Mouse (Mus musculus): ENCODE results near the gene Efemp2. TPM values are rescaled to one million over a fixed set of nuclear protein-coding genes. Genes with fewer than 3 reads are reported as not detected.

The Efemp2 gene
- total and polyA plus RNA-seq, 2 experiments from 2014 or later = 26.4 to 35.0 TPM

GRCm38 (mm10) chr19:5429219-5429618 lies 44.5 kb upstream of the Efemp2 start:
- peaks cover 14% of the 10 kb centered on the region; the same call in 1 of the 2 replicates for H3K36me3 ChIP-seq (ENCODE audit: insufficient read depth)
- no peak overlapping the region for H3K4me2 ChIP-seq (ENCODE audit: low read depth)
- no peak overlapping the region for H3K9ac ChIP-seq
- no peaks in the 10 kb centered on the region for H3K9me3 ChIP-seq (ENCODE audit: low read length)
- 86% methylated on average over 4 of the region's 4 CpGs for WGBS
- no peak overlapping the region for H3K27ac ChIP-seq (ENCODE audit: low read depth, low read length)
- H3K4me1 ChIP-seq (ENCODE audit: insufficient read depth) = no peaks in the 10 kb centered on the region
- no peak overlapping the region for H3K4me3 ChIP-seq (ENCODE audit: low read depth, low read length)
- DNase-seq (no peak), ATAC-seq (no peak)
- no peak for TF ChIP-seq CTCF (IDR thresholded peaks at IDR 0.05; ENCODE audit: low read depth)
- H3K27me3 ChIP-seq (ENCODE audit: insufficient read depth, low read length) = no peaks in the 10 kb centered on the region

- no peak for ATAC-seq
- Histone ChIP-seq H3K27me3 (ENCODE audit: insufficient read depth, low read length) (no peaks in the 10 kb centered on the region), H3K4me3 (ENCODE audit: low read depth, low read length) (no peak overlapping the region), H3K4me1 (ENCODE audit: insufficient read depth) (no peaks in the 10 kb centered on the region), H3K9ac (no peak overlapping the region), H3K4me2 (ENCODE audit: low read depth) (no peak overlapping the region), H3K27ac (ENCODE audit: low read depth, low read length) (no peak overlapping the region), H3K9me3 (ENCODE audit: low read length) (no peaks in the 10 kb centered on the region), H3K36me3 (ENCODE audit: insufficient read depth) (peaks cover 14% of the 10 kb centered on the region; the same call in 1 of the 2 replicates)
- no peak for DNase-seq
- no peak for TF ChIP-seq CTCF (IDR thresholded peaks at IDR 0.05; ENCODE audit: low read depth)
- 64% methylated on average over 8 of the region's 8 CpGs for WGBS
Measured at GRCm38 (mm10) chr19:5429806-5430205, 43.9 kb upstream of the Efemp2 start.

GRCm38 (mm10) chr19:5430408-5430807 lies 43.3 kb upstream of the Efemp2 start:
- H3K9me3 ChIP-seq (ENCODE audit: low read length) = no peaks in the 10 kb centered on the region
- H3K4me2 ChIP-seq (ENCODE audit: low read depth) = no peak overlapping the region
- H3K9ac ChIP-seq = no peak overlapping the region
- peaks cover 14% of the 10 kb centered on the region; the same call in 1 of the 2 replicates for H3K36me3 ChIP-seq (ENCODE audit: insufficient read depth)
- H3K4me3 ChIP-seq (ENCODE audit: low read depth, low read length) = no peak overlapping the region
- no peak for TF ChIP-seq CTCF (IDR thresholded peaks at IDR 0.05; ENCODE audit: low read depth)
- WGBS = 25% methylated on average over 1 of the region's 1 CpGs
- DNase-seq (no peak), ATAC-seq (no peak)
- H3K27me3 ChIP-seq (ENCODE audit: insufficient read depth, low read length) = no peaks in the 10 kb centered on the region
- H3K4me1 ChIP-seq (ENCODE audit: insufficient read depth) = no peaks in the 10 kb centered on the region
- H3K27ac ChIP-seq (ENCODE audit: low read depth, low read length) = no peak overlapping the region

GRCm38 (mm10) chr19:5431911-5432464 lies 41.8 kb upstream of the Efemp2 start:
- no peaks in the 10 kb centered on the region for H3K27me3 ChIP-seq (ENCODE audit: insufficient read depth, low read length)
- H3K36me3 ChIP-seq (ENCODE audit: insufficient read depth) = peaks cover 4% of the 10 kb centered on the region; the same call in 1 of the 2 replicates
- TF ChIP-seq CTCF (IDR thresholded peaks at IDR 0.05; ENCODE audit: low read depth) = no peak
- 75% methylated on average over 4 of the region's 4 CpGs for WGBS
- no peak overlapping the region for H3K27ac ChIP-seq (ENCODE audit: low read depth, low read length)
- H3K4me3 ChIP-seq (ENCODE audit: low read depth, low read length) = no peak overlapping the region
- H3K9me3 ChIP-seq (ENCODE audit: low read length) = no peaks in the 10 kb centered on the region
- H3K9ac ChIP-seq = no peak overlapping the region
- DNase-seq (no peak), ATAC-seq (no peak)
- H3K4me2 ChIP-seq (ENCODE audit: low read depth) = no peak overlapping the region
- H3K4me1 ChIP-seq (ENCODE audit: insufficient read depth) = no peaks in the 10 kb centered on the region

GRCm38 (mm10) chr19:5432992-5433852 lies 40.5 kb upstream of the Efemp2 start:
- H3K27me3 ChIP-seq (ENCODE audit: insufficient read depth, low read length) = no peaks in the 10 kb centered on the region
- H3K36me3 ChIP-seq (ENCODE audit: insufficient read depth) = no peaks in the 10 kb centered on the region; the same call in 1 of the 2 replicates
- TF ChIP-seq CTCF (IDR thresholded peaks at IDR 0.05; ENCODE audit: low read depth) = peak; percentile 26; the same call in 1 of the 2 replicates
- H3K9me3 ChIP-seq (ENCODE audit: low read length) = no peaks in the 10 kb centered on the region
- ATAC-seq (peak; percentile 36), DNase-seq (no peak)
- 0 out of 2 replicates have a peak overlapping the region, but pooled peaks have one; percentile 25 for H3K9ac ChIP-seq
- WGBS = 12% methylated on average over 16 of the region's 16 CpGs
- H3K27ac ChIP-seq (ENCODE audit: low read depth, low read length) = no peak overlapping the region
- H3K4me1 ChIP-seq (ENCODE audit: insufficient read depth) = no peaks in the 10 kb centered on the region
- peak overlapping the region; percentile 41 for H3K4me2 ChIP-seq (ENCODE audit: low read depth)
- H3K4me3 ChIP-seq (ENCODE audit: low read depth, low read length) = no peak overlapping the region

- H3K4me1 ChIP-seq (ENCODE audit: insufficient read depth) = no peaks in the 10 kb centered on the region
- 69% methylated on average over 7 of the region's 7 CpGs for WGBS
- H3K4me2 ChIP-seq (ENCODE audit: low read depth) = no peak overlapping the region
- no peaks in the 10 kb centered on the region; the same call in 1 of the 2 replicates for H3K36me3 ChIP-seq (ENCODE audit: insufficient read depth)
- no peak for TF ChIP-seq CTCF (IDR thresholded peaks at IDR 0.05; ENCODE audit: low read depth)
- ATAC-seq (no peak), DNase-seq (no peak)
- H3K27ac ChIP-seq (ENCODE audit: low read depth, low read length) = no peak overlapping the region
- 0 out of 2 replicates have a peak overlapping the region, but pooled peaks have one; percentile 25 for H3K9ac ChIP-seq
- no peaks in the 10 kb centered on the region for H3K27me3 ChIP-seq (ENCODE audit: insufficient read depth, low read length)
- no peaks in the 10 kb centered on the region for H3K9me3 ChIP-seq (ENCODE audit: low read length)
- H3K4me3 ChIP-seq (ENCODE audit: low read depth, low read length) = no peak overlapping the region
Measured at GRCm38 (mm10) chr19:5433951-5434350, 39.8 kb upstream of the Efemp2 start.

GRCm38 (mm10) chr19:5444371-5444908 lies 29.3 kb upstream of the Efemp2 start:
- H3K4me2 ChIP-seq (ENCODE audit: low read depth) = no peak overlapping the region
- no peak for ATAC-seq
- no peak for DNase-seq
- H3K27ac ChIP-seq (ENCODE audit: low read depth, low read length) = no peak overlapping the region
- no peak for TF ChIP-seq CTCF (IDR thresholded peaks at IDR 0.05; ENCODE audit: low read depth)
- no peaks in the 10 kb centered on the region for H3K9me3 ChIP-seq (ENCODE audit: low read length)
- no peak overlapping the region for H3K9ac ChIP-seq
- H3K27me3 ChIP-seq (ENCODE audit: insufficient read depth, low read length) = peaks cover 27% of the 10 kb centered on the region
- no peaks in the 10 kb centered on the region for H3K4me1 ChIP-seq (ENCODE audit: insufficient read depth)
- no peak overlapping the region for H3K4me3 ChIP-seq (ENCODE audit: low read depth, low read length)
- WGBS = 76% methylated on average over 9 of the region's 9 CpGs
- H3K36me3 ChIP-seq (ENCODE audit: insufficient read depth) = no peaks in the 10 kb centered on the region
